Mouse (Mus musculus): ENCODE measurements at regions not wholly inside any gene's neighbourhood (a gene's known extent, or its start where the extent isn't known, plus 50 kb on each side); places are given as distances from the start of the nearest gene placed in this dataset.

DNA sequence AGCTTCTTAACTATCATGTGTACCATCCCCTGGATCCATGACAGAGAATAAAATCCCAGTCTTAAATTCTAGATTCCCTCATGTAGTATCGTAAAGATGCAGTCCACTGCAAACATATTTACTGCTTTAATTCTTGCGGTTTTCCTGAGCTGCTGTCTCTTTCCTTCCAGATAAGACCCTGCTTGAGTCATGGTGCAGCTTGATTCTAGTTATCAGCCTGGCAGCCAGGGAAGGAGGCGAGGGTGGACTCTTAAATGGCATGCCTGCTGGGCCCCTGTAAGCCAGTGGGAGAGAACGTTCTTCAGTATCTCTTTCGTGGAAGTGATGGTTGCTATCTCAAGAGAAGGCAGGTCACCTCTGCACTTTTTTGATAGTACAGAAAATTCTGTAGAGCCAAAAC lies 71.9 kb upstream of the Slc2a1 start:
- no peak for TF ChIP-seq CHD1 (IDR thresholded peaks at IDR 0.05; ENCODE audit: low read depth, low read length)
- no peak for TF ChIP-seq ZNF384 (IDR thresholded peaks at IDR 0.05; ENCODE audit: low read depth, low read length)
- TF ChIP-seq JUND (conservative IDR thresholded peaks at IDR 0.05; ENCODE audit: low read depth, low read length), result no peak
- no peak for TF ChIP-seq POLR2A (IDR thresholded peaks at IDR 0.05; ENCODE audit: low read depth, low read length)
- TF ChIP-seq ETS1 (conservative IDR thresholded peaks at IDR 0.05; ENCODE audit: low read depth, low read length), result no peak
- no peak for TF ChIP-seq CTCF (conservative IDR thresholded peaks at IDR 0.05 in 1 of 2, IDR thresholded peaks at IDR 0.05 in 1 of 2; ENCODE audit: low read depth in 2 of 2, low read length in 2 of 2)
- no peak for TF ChIP-seq USF1 (IDR thresholded peaks at IDR 0.05; ENCODE audit: low read depth, low read length)
- no peak for TF ChIP-seq ZC3H11A (IDR thresholded peaks at IDR 0.05; ENCODE audit: low read depth, low read length)
- TF ChIP-seq UBTF (IDR thresholded peaks at IDR 0.05; ENCODE audit: low read depth, low read length), result no peak
- no peak for TF ChIP-seq TCF12 (IDR thresholded peaks at IDR 0.05; ENCODE audit: low read depth, low read length)
- TF ChIP-seq SMC3 (IDR thresholded peaks at IDR 0.05; ENCODE audit: low read depth, low read length), result no peak
